Mouse (Mus musculus) skeletal muscle tissue, adult 2 months (tissue): ENCODE measurements around the gene Lfng.

Experiments used
- DNase-seq: peaks from one replicate; pipeline ENCODE4 v3.0.0-alpha.2; 2012; ENCODE audit warnings: low read depth, low spot score

Gene Lfng

DNA sequence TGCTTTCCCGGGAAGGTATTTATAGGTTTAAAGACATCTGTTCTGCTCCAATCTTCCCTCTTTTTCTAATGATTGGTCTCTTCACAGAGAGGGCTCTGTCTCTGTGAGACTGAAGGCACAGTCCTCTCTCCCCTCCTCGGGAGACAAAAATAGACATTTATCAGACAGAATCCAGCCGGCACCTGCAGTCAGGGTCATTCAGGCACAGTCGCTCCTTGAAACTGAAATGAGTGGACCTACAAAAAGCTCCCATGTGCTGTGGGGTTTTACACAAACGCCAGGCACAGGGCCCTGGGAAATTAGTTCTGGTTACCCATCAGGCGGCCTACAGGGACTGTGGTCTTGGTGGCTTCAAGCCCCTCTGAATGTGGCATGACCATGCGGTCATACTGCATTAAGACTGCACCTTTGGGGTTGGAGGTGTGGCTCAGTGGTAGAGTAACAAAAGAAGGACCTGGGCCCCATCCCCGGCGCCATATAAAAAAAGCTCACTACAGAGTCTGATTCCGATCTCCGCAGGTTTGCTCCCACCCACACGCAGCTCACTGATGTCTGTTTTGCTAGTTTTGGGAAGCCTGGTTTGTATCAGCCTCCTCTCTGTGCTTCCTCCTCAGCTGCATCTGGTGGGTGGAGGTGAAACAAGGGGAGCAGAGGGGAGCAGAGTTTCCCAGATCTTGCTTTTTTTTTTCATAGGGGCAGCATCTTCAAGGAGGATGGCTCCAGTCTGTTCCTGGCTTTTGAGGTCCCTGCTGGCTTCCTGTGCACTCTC lies 54.9 kb downstream of the Lfng start:
- no peak for DNase-seq

DNA sequence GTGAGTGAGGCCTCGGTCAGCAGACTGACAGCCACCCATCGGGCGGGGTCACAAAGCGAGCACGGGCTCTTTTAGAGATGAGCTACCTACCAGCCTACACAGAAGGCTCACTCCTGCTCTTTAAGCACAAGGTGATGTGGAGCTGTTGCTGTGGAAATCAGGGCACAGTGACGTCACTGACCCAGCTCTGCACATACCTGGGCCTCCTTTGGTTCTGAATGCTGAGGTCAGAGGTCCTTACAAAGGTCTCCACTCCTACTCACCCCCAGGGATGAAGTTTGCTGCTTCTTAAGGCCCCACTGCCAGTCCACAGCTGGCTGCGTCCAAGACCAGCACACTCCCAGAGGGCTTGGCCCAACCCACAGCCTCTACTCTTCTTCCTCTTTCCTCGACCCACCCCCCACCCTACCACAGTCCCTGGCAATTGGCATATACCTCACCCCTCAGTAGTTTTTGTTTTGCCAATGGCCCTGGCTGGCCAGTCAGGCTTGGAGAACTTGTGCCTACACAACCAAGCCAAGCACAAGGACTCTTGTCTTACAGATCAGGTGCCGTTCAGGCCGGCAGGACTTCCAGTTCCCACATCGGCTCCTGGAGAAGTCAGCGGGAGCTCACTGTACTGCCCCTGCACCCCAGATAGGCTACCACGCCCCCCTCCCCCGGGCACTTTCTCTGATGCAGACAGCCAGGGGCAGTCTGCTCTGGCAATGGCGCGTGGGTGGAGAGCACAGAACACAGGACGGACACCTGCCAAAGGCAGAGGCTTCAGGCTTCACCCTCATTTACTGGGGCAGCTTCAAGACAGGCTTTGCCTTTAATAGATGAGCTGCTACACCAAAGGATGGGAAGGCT lies 55.8 kb downstream of the Lfng start:
- no peak for DNase-seq

DNA sequence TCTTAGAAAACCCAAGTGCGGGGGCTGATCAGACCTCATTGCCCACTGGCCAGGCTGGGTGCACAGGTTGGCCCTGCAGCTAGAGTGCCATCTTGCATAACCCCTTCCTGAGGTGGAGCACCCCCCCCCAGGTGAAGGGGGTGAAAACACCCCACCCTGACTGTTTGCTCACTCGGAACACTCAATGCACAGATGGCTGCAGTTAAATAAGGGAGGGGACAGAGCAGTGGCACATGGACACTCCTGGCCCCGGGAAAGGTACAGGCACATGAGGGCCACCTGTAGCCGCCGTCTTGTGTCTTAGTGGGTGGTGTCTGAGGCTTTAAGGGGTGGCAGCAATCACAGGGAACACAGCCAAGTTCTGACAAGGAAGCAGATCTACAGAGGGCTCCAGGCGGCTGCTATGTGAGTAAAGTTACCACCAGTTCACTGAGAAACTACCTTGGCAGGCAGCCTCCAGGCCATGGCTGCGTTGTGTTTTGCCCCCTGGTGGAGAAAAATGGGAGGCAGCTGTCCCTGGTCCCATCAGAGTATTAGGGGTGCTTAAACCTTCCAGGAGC lies 56.6 kb downstream of the Lfng start:
- DNase-seq: peak; percentile 44
